Mouse (Mus musculus): ENCODE data around the gene Tnp2. TPM values are rescaled to one million over a fixed set of nuclear protein-coding genes. Genes with fewer than 3 reads are reported as not detected.

Tnp2 gene
- polyA plus RNA-seq, 1 experiment from 2014 or later: not detected

Other genes with a start within 250 kb of the Tnp2 start
- gene Dexi, start 245.6 kb downstream of the Tnp2 start, polyA plus RNA-seq (2015; fragmentation: Nextera tagmentation; extraction: Ambion mirVana): 23.5 and 24.8 TPM in 2 replicates
- 37.9 and 42.0 TPM in 2 replicates for gene Clec16a, start 243.3 kb downstream of the Tnp2 start, polyA plus RNA-seq (2015; fragmentation: Nextera tagmentation; extraction: Ambion mirVana)
- gene Socs1, start 3.1 kb downstream of the Tnp2 start, polyA plus RNA-seq (2015; fragmentation: Nextera tagmentation; extraction: Ambion mirVana): 15.0 and 15.4 TPM in 2 replicates
- not detected in 2 replicates for gene Prm3, start 2.3 kb upstream of the Tnp2 start, polyA plus RNA-seq (2015; fragmentation: Nextera tagmentation; extraction: Ambion mirVana)
- not detected in 2 replicates for gene Prm2, start 7.5 kb upstream of the Tnp2 start, polyA plus RNA-seq (2015; fragmentation: Nextera tagmentation; extraction: Ambion mirVana)
- not detected in 2 replicates for gene Prm1, start 17.2 kb upstream of the Tnp2 start, polyA plus RNA-seq (2015; fragmentation: Nextera tagmentation; extraction: Ambion mirVana)
- not detected in 2 replicates for gene Gm11172, start 24.3 kb upstream of the Tnp2 start, polyA plus RNA-seq (2015; fragmentation: Nextera tagmentation; extraction: Ambion mirVana)
- gene Rmi2, start 46.4 kb upstream of the Tnp2 start, polyA plus RNA-seq (2015; fragmentation: Nextera tagmentation; extraction: Ambion mirVana): 3.5 and 3.9 TPM in 2 replicates

Measured in embryonic facial prominence, embryonic 13.5 days (tissue).